Mouse (Mus musculus) adrenal gland (tissue): ENCODE measurements around the gene Olfr1243.
"Not testable (repeated sequence)": the region's sequence is repeated elsewhere in the genome, so short reads cannot be mapped to it uniquely, and the experiment has no call there.

ENCODE experiments used
- intact Hi-C: fragments of 180-260 bp; cut with DNase I; formaldehyde crosslinking; loops from one replicate; pipeline ENCODE4 v1.15.1; 2025
- long read RNA-seq, 2 experiments: library from polyadenylated mRNA; unstranded; transcript quantifications; one replicate each; pipeline ENCODE4 v2.0.0; 2020; ENCODE audit warnings: borderline replicate concordance in 1 of 2; ENCODE audit not compliant: insufficient replicate concordance in 1 of 2

The Olfr1243 gene
- long read RNA-seq, experiment 1 = 0 reads
- long read RNA-seq, experiment 2 = 0 reads

GRCm38 (mm10) chr2:89531387-89531786 lies at the start of gene Olfr1243:
TSS of gene Olfr1243 (minus strand) at chr2:89531487.
- intact Hi-C loops = no loop called here

- intact Hi-C loops = no loop called here
Observed at GRCm38 (mm10) chr2:89578347-89578746, 47.1 kb upstream of the Olfr1243 start, which contains the start of gene Olfr1245. TSS of gene Olfr1245 (minus strand) at chr2:89578447.

GRCm38 (mm10) chr2:89562706-89563105 lies 31.4 kb upstream of the Olfr1243 start:
- intact Hi-C loops = not testable (repeated sequence)

GRCm38 (mm10) chr2:89544516-89544915 lies 13.2 kb upstream of the Olfr1243 start:
- intact Hi-C loops = loop anchor here (5.0 kb wide), 1 partner anchor 1182 kb away; no protein-coding TSS in a partner anchor

- intact Hi-C loops = loop anchor here (5.0 kb wide), 1 partner anchor 1178 kb away; no protein-coding TSS in a partner anchor
Observed at GRCm38 (mm10) chr2:89539923-89540322, 8.6 kb upstream of the Olfr1243 start.

GRCm38 (mm10) chr2:89498235-89498634 lies 33.1 kb downstream of the Olfr1243 start, which contains the start of gene Olfr1242:
TSS of gene Olfr1242 (minus strand) at chr2:89498335.
- intact Hi-C loops = no loop called here

- intact Hi-C loops = no loop called here
Observed at GRCm38 (mm10) chr2:89487026-89487425, 44.3 kb downstream of the Olfr1243 start, which contains the start of gene Olfr1241. TSS of gene Olfr1241 (minus strand) at chr2:89487126.
